Mouse (Mus musculus) adrenal gland, adult 18-20 months (tissue): ENCODE data around the gene Fus. TPM values are rescaled to one million over a fixed set of nuclear protein-coding genes. Genes with fewer than 3 reads are reported as not detected.
"Not testable (repeated sequence)": the region's sequence is repeated elsewhere in the genome, so short reads cannot be mapped to it uniquely, and the experiment has no call there.

ENCODE experiments used
- DNase-seq, 2 experiments: peaks; one replicate each; pipeline ENCODE4 v3.0.0; 2021 to 2022; ENCODE audit warnings: low spot score in 2 of 2
- total RNA-seq, 2 experiments: library from RNA; stranded (reverse); gene quantifications; 1 replicate in 1 of 2; 2 replicates in 1 of 2; pipeline ENCODE4 v1.2.3; 2021

Fus gene
- total RNA-seq, 2 experiments from 2014 or later, result 150 to 153 TPM

GRCm38 (mm10) chr7:128004150-128004486 is 36.9 kb downstream of the Fus start:
- no peak for DNase-seq

- no peak for DNase-seq
These were observed 37.5 kb downstream of the Fus start for GRCm38 (mm10) chr7:128004487-128005362.

GRCm38 (mm10) chr7:128006193-128006592 is 38.9 kb downstream of the Fus start:
- no peak for DNase-seq

GRCm38 (mm10) chr7:128009715-128010340 is 42.6 kb downstream of the Fus start:
- DNase-seq, result no peak

- DNase-seq, result no peak
These were observed 45.0 kb downstream of the Fus start for GRCm38 (mm10) chr7:128012136-128012780.

- no peak for DNase-seq
These were observed 45.9 kb downstream of the Fus start for GRCm38 (mm10) chr7:128013116-128013515.

- DNase-seq, result not testable (repeated sequence)
These were observed 48.9 kb downstream of the Fus start for GRCm38 (mm10) chr7:128016134-128016533.

GRCm38 (mm10) chr7:128016650-128017049 is 49.4 kb downstream of the Fus start:
- no peak for DNase-seq

GRCm38 (mm10) chr7:128018275-128018674 is 51.0 kb downstream of the Fus start:
- DNase-seq, result no peak

- no peak for DNase-seq
These were observed 51.9 kb downstream of the Fus start for GRCm38 (mm10) chr7:128019187-128019586.

GRCm38 (mm10) chr7:128022974-128023373 is 55.7 kb downstream of the Fus start:
- DNase-seq, result no peak

- DNase-seq, result no peak
These were observed 56.3 kb downstream of the Fus start for GRCm38 (mm10) chr7:128023565-128023964.

GRCm38 (mm10) chr7:128024364-128024763 is 57.1 kb downstream of the Fus start:
- no peak for DNase-seq

GRCm38 (mm10) chr7:128024932-128025331 is 57.7 kb downstream of the Fus start:
- no peak for DNase-seq

GRCm38 (mm10) chr7:128025381-128025780 is 58.1 kb downstream of the Fus start:
- no peak for DNase-seq

GRCm38 (mm10) chr7:128031403-128031976 is 64.2 kb downstream of the Fus start:
- no peak for DNase-seq

- DNase-seq, result no peak
These were observed 65.2 kb downstream of the Fus start for GRCm38 (mm10) chr7:128032290-128032988.

- DNase-seq, result no peak
These were observed 65.7 kb downstream of the Fus start for GRCm38 (mm10) chr7:128032989-128033293.

GRCm38 (mm10) chr7:128033616-128034015 is 66.4 kb downstream of the Fus start:
- no peak for DNase-seq
